Mouse (Mus musculus) thymus, adult 2 months (tissue): ENCODE data around the gene Man2b1. TPM values are rescaled to one million over a fixed set of nuclear protein-coding genes. Genes with fewer than 3 reads are reported as not detected.
"Not testable (repeated sequence)": the region's sequence is repeated elsewhere in the genome, so short reads cannot be mapped to it uniquely, and the experiment has no call there.

Experiments
- DNase-seq: peaks from one replicate; pipeline ENCODE4 v3.0.0; 2021
- H3K27ac ChIP-seq: fragments of 200-500 bp; 2 replicates; pipeline ENCODE4 v1.5.1; 2012; ENCODE audit warnings: low read length, control low read depth; ENCODE audit not compliant: control insufficient read depth, insufficient read depth
- H3K27me3 ChIP-seq: fragments of 200-500 bp; 2 replicates; pipeline ENCODE4 v1.6.1; 2012; ENCODE audit warnings: mild to moderate bottlenecking, low read length, moderate library complexity, mixed read lengths; ENCODE audit not compliant: control insufficient read depth, insufficient read depth
- H3K36me3 ChIP-seq: fragments of 200-500 bp; 2 replicates; pipeline ENCODE4 v1.6.1; 2012; ENCODE audit warnings: mild to moderate bottlenecking, low read length, moderate library complexity; ENCODE audit not compliant: control insufficient read depth, insufficient read depth
- H3K4me1 ChIP-seq: fragments of 200-500 bp; replicated peaks from 2 replicates; pipeline ENCODE4 v1.6.1; 2012; ENCODE audit warnings: low read length; ENCODE audit not compliant: control insufficient read depth, insufficient read depth
- H3K4me3 ChIP-seq: fragments of 200-500 bp; 2 replicates; pipeline ENCODE4 v1.5.1; 2012; ENCODE audit warnings: mild to moderate bottlenecking, low read length, control low read depth, moderate library complexity; ENCODE audit not compliant: control insufficient read depth, insufficient read depth
- CTCF ChIP-seq: fragments of 200-500 bp; IDR thresholded peaks from 2 replicates; pipeline ENCODE4 v1.5.1; 2012; ENCODE audit warnings: mild to moderate bottlenecking, control low read depth, low read length, moderate library complexity, borderline replicate concordance; ENCODE audit not compliant: control insufficient read depth, poor library complexity, insufficient read depth; ENCODE audit errors: extremely low read depth
- POLR2A ChIP-seq: fragments of 200-500 bp; IDR thresholded peaks from 2 replicates; pipeline ENCODE4 v1.6.1; 2012; ENCODE audit warnings: mild to moderate bottlenecking, low read length, control low read depth, moderate library complexity; ENCODE audit not compliant: control insufficient read depth, poor library complexity, insufficient read depth; ENCODE audit errors: extremely low read depth
- WGBS: fragments of 180-500 bp; shearing (Covaris S2); methylation state at CpG from one replicate; pipeline ENCODE4 v1.1.7; 2018; 5-methylcytosine and 5-hydroxymethylcytosine counted together
- polyA plus RNA-seq: library from polyadenylated mRNA; depleted of rRNA; stranded (reverse); fragments of >200 nt; gene quantifications from 2 replicates; pipeline ENCODE4 v1.2.3, GENCODE M21; 2012; rRNA removed

Gene Man2b1
- polyA plus RNA-seq, 1 experiment, result 210 TPM

GRCm38 (mm10) chr8:85123691-85124090, 40.6 kb downstream of the Man2b1 start:
- H3K27ac ChIP-seq, result no peak overlapping the region
- no peak for DNase-seq
- H3K27me3 ChIP-seq, result no peaks in the 10 kb centered on the region
- no peak overlapping the region for H3K4me3 ChIP-seq
- H3K36me3 ChIP-seq, result no peaks in the 10 kb centered on the region
- TF ChIP-seq POLR2A (no peak), CTCF (no peak)
- no peaks in the 10 kb centered on the region; the same call in 1 of the 2 replicates for H3K4me1 ChIP-seq
- 96% methylated on average over 8 of the region's 8 CpGs for WGBS

- Histone ChIP-seq H3K4me1 (no peaks in the 10 kb centered on the region), H3K27ac (no peak overlapping the region), H3K4me3 (no peak overlapping the region), H3K36me3 (no peaks in the 10 kb centered on the region), H3K27me3 (no peaks in the 10 kb centered on the region)
- DNase-seq, result no peak
- TF ChIP-seq CTCF (no peak), POLR2A (no peak)
- 90% methylated on average over 1 of the region's 1 CpGs for WGBS
These were observed 49.3 kb downstream of the Man2b1 start for GRCm38 (mm10) chr8:85132335-85132734.

- H3K4me1 ChIP-seq, H3K27me3 ChIP-seq, H3K4me3 ChIP-seq, H3K36me3 ChIP-seq, H3K27ac ChIP-seq, DNase-seq: not testable (repeated sequence)
- 97% methylated on average over 2 of the region's 2 CpGs for WGBS
These were observed 52.6 kb downstream of the Man2b1 start for GRCm38 (mm10) chr8:85135690-85136089.

- Histone ChIP-seq H3K4me1 (no peaks in the 10 kb centered on the region), H3K4me3 (no peak overlapping the region), H3K27me3 (no peaks in the 10 kb centered on the region), H3K36me3 (no peaks in the 10 kb centered on the region), H3K27ac (no peak overlapping the region)
- TF ChIP-seq CTCF (no peak), POLR2A (no peak)
- DNase-seq, result no peak
- WGBS, result 72% methylated on average over 4 of the region's 4 CpGs
These were observed 59.4 kb downstream of the Man2b1 start for GRCm38 (mm10) chr8:85142516-85142915.

Other genes with a start within 250 kb of the Man2b1 start
- gene Rad23a, start 242.6 kb upstream of the Man2b1 start, polyA plus RNA-seq, result 109 and 117 TPM in 2 replicates
- 182 and 186 TPM in 2 replicates for gene Calr, start 236.3 kb upstream of the Man2b1 start, polyA plus RNA-seq
- gene Farsa, start 226.3 kb upstream of the Man2b1 start, polyA plus RNA-seq, result 93.5 and 103 TPM in 2 replicates
- gene Syce2, start 211.2 kb upstream of the Man2b1 start, polyA plus RNA-seq, result 9.4 and 11.6 TPM in 2 replicates
- gene Gcdh, start 189.3 kb upstream of the Man2b1 start, polyA plus RNA-seq, result 78.7 and 85.2 TPM in 2 replicates
- 0.13 and 0.23 TPM in 2 replicates for gene Klf1, start 181.3 kb upstream of the Man2b1 start, polyA plus RNA-seq
- 16.4 and 23.8 TPM in 2 replicates for gene Dnase2a, start 174.7 kb upstream of the Man2b1 start, polyA plus RNA-seq
- gene Mast1, start 145.9 kb upstream of the Man2b1 start, polyA plus RNA-seq, result 0.35 and 0.36 TPM in 2 replicates
- gene Rtbdn, start 136.3 kb upstream of the Man2b1 start, polyA plus RNA-seq, result 0.13 and 0.17 TPM in 2 replicates
- gene Gm49661, start 113.8 kb upstream of the Man2b1 start, polyA plus RNA-seq, result 4.3 TPM in 1 of 2 replicates, not detected in the other
- gene Prdx2, start 113.7 kb upstream of the Man2b1 start, polyA plus RNA-seq, result 162 and 183 TPM in 2 replicates
- gene Rnaseh2a, start 113.5 kb upstream of the Man2b1 start, polyA plus RNA-seq, result 69.4 and 76.1 TPM in 2 replicates
- gene Junb, start 104.6 kb upstream of the Man2b1 start, polyA plus RNA-seq, result 125 and 128 TPM in 2 replicates
- 7.2 and 7.4 TPM in 2 replicates for gene Hook2, start 92.7 kb upstream of the Man2b1 start, polyA plus RNA-seq
- 0.66 and 0.67 TPM in 2 replicates for gene Best2, start 68.7 kb upstream of the Man2b1 start, polyA plus RNA-seq
- 139 and 152 TPM in 2 replicates for gene Asna1, start 58.0 kb upstream of the Man2b1 start, polyA plus RNA-seq
- 172 and 173 TPM in 2 replicates for gene Trir, start 56.4 kb upstream of the Man2b1 start, polyA plus RNA-seq
- 138 and 144 TPM in 2 replicates for gene Tnpo2, start 46.4 kb upstream of the Man2b1 start, polyA plus RNA-seq
- 25.0 and 29.3 TPM in 2 replicates for gene Fbxw9, start 23.2 kb upstream of the Man2b1 start, polyA plus RNA-seq
- gene Gm5741, start 15.3 kb upstream of the Man2b1 start, polyA plus RNA-seq, result 1.4 TPM in 1 of 2 replicates, not detected in the other
- 105 TPM in 2 replicates for gene Dhps, start 11.5 kb upstream of the Man2b1 start, polyA plus RNA-seq
- 123 and 141 TPM in 2 replicates for gene Wdr83os, start 2.5 kb upstream of the Man2b1 start, polyA plus RNA-seq
- 51.9 and 56.3 TPM in 2 replicates for gene Wdr83, start 2.0 kb upstream of the Man2b1 start, polyA plus RNA-seq
- gene Zfp791, start 39.8 kb downstream of the Man2b1 start, polyA plus RNA-seq, result 0.12 and 0.22 TPM in 2 replicates
- gene Cks1brt, start 68.7 kb downstream of the Man2b1 start, polyA plus RNA-seq, result not detected in 2 replicates
- gene Olfr371, start 142.7 kb downstream of the Man2b1 start, polyA plus RNA-seq, result not detected in 2 replicates
- gene Orc6, start 216.4 kb downstream of the Man2b1 start, polyA plus RNA-seq, result 29.0 and 32.1 TPM in 2 replicates
- gene Vps35, start 216.5 kb downstream of the Man2b1 start, polyA plus RNA-seq, result 14.1 and 15.7 TPM in 2 replicates